Mouse (Mus musculus) kidney, embryonic 14.5 days (tissue): ENCODE data around the gene Krtap1-5. TPM values are rescaled to one million over a fixed set of nuclear protein-coding genes. Genes with fewer than 3 reads are reported as not detected.

Experiments used
- ATAC-seq: fragments of 200-750 bp; cut with Nextera tagmentation; 2 replicates; pipeline ENCODE4 v1.8.0; 2017; ENCODE audit warnings: moderate number of reproducible peaks, mild to moderate bottlenecking, moderate TSS enrichment, moderate library complexity; ENCODE audit not compliant: low FRiP score, low TSS enrichment
- H3K27ac ChIP-seq: fragments of 300-500 bp; sonication (generic); 2 replicates; pipeline ENCODE4 v1.5.1; 2014; ENCODE audit warnings: low read depth, mild to moderate bottlenecking, low read length, moderate library complexity, mixed read lengths
- H3K27me3 ChIP-seq: fragments of 300-500 bp; sonication (generic); 2 replicates; pipeline ENCODE4 v1.6.1; 2014; ENCODE audit warnings: mild to moderate bottlenecking, low read length; ENCODE audit not compliant: control insufficient read depth, insufficient read depth
- H3K36me3 ChIP-seq: fragments of 300-500 bp; sonication (generic); 2 replicates; pipeline ENCODE4 v1.6.1; 2014; ENCODE audit warnings: low read length, mixed read lengths; ENCODE audit not compliant: control insufficient read depth, insufficient read depth
- H3K4me1 ChIP-seq: fragments of 300-500 bp; sonication (generic); 2 replicates; pipeline ENCODE4 v1.6.1; 2014; ENCODE audit warnings: low read length, mixed read lengths; ENCODE audit not compliant: control insufficient read depth, insufficient read depth
- H3K4me2 ChIP-seq: fragments of 300-500 bp; sonication (generic); replicated peaks from 2 replicates; pipeline ENCODE4 v1.6.1; 2014; ENCODE audit warnings: low read depth, mild to moderate bottlenecking, low read length
- H3K4me3 ChIP-seq: fragments of 300-500 bp; sonication (generic); 2 replicates; pipeline ENCODE4 v1.5.1; 2014; ENCODE audit warnings: mild to moderate bottlenecking, low read length
- H3K9ac ChIP-seq: fragments of 300-500 bp; sonication (generic); 2 replicates; pipeline ENCODE4 v1.6.1; 2014; ENCODE audit warnings: low read depth, mild to moderate bottlenecking, low read length, moderate library complexity
- H3K9me3 ChIP-seq: fragments of 300-500 bp; sonication (generic); 2 replicates; pipeline ENCODE4 v1.6.1; 2016; ENCODE audit warnings: low read length; ENCODE audit not compliant: control insufficient read depth
- WGBS: fragments of 180-500 bp; shearing (Covaris S2); extraction: QIAGEN DNeasy Blood & Tissue Kit; methylation state at CpG from one replicate; pipeline ENCODE4 v1.1.7; 2014; 5-methylcytosine and 5-hydroxymethylcytosine counted together
- polyA plus RNA-seq: library from polyadenylated mRNA; unstranded; fragments of >200 nt; fragmentation: Nextera tagmentation; extraction: Ambion mirVana; gene quantifications from 2 replicates; pipeline ENCODE4 v1.2.1, GENCODE M21; 2014

Krtap1-5 gene
- polyA plus RNA-seq, 1 experiment from 2014 or later = not detected

DNA sequence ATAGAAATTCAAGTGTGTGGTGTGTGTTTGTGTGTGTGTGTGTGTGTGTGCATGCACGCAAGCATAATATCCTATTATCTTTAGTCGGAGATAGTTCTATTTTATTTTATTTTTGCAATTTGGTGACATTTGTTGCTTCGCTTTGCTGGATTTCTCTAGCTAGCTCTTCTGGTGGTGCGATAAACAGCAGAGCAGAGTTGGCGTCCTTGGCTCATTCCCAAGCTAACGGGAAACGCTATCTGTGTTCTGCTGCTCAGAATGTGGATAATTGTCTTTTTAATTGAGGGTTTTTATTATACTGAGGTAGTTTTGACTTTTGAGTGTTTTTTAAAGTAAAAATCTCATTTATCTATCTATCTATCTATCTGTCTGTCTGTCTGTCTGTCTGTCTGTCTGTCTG lies 4.3 kb upstream of the Krtap1-5 start:
- ATAC-seq = no peak
- Histone ChIP-seq H3K4me3 (no peak overlapping the region), H3K36me3 (no peaks in the 10 kb centered on the region), H3K4me1 (no peaks in the 10 kb centered on the region), H3K9ac (no peak overlapping the region), H3K27ac (no peak overlapping the region), H3K27me3 (no peaks in the 10 kb centered on the region), H3K9me3 (no peaks in the 10 kb centered on the region), H3K4me2 (no peak overlapping the region)
- 90% methylated on average over 7 of the region's 7 CpGs for WGBS

GRCm38 (mm10) chr11:99583245-99583704 lies 2.5 kb upstream of the Krtap1-5 start, which contains the start of gene Krtap1-4:
Krtap1-4 (minus strand) TSS chr11:99583654.
- ATAC-seq = no peak
- no peaks in the 10 kb centered on the region for H3K4me1 ChIP-seq
- no peak within 1 kb of the TSS for H3K27ac ChIP-seq
- no peak within 1 kb of the TSS for H3K4me2 ChIP-seq
- H3K4me3 ChIP-seq = no peak within 1 kb of the TSS
- no peaks in the 10 kb centered on the region for H3K9me3 ChIP-seq
- H3K9ac ChIP-seq = no peak within 1 kb of the TSS
- H3K36me3 ChIP-seq = no peaks in the 10 kb centered on the region
- no peaks in the 10 kb centered on the region for H3K27me3 ChIP-seq
- 75% methylated on average over 5 of the region's 5 CpGs for WGBS

- Histone ChIP-seq H3K27me3 (no peaks in the 10 kb centered on the region), H3K4me3 (no peak overlapping the region), H3K9ac (no peak overlapping the region), H3K9me3 (no peaks in the 10 kb centered on the region), H3K4me2 (no peak overlapping the region), H3K27ac (no peak overlapping the region), H3K36me3 (no peaks in the 10 kb centered on the region), H3K4me1 (no peaks in the 10 kb centered on the region)
- no peak for ATAC-seq
- 87% methylated on average over 6 of the region's 6 CpGs for WGBS
These were observed 748 bp upstream of the Krtap1-5 start for GRCm38 (mm10) chr11:99581564-99581963.

DNA sequence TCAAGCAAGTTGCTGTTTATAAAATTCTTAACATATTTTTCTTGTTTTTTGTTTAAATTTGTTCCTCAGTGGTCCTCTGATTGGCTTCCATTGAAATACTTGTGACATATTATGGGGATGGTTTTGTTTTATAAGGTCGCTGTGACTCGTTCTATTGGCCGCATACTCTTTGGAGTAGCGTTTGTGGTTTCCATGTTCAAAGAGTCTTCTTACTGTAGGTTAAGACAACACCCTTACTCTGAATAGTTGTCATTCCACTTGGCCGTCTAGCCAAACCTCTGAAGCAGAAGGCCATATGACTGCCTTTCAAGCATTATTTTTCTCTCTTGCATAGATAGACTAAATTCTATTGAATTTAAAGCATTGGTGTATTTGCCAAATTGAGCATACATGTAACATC lies 235 bp upstream of the Krtap1-5 start:
- 92% methylated on average over 5 of the region's 5 CpGs for WGBS
- Histone ChIP-seq H3K36me3 (no peaks in the 10 kb centered on the region), H3K9me3 (no peaks in the 10 kb centered on the region), H3K4me3 (no peak overlapping the region), H3K4me1 (no peaks in the 10 kb centered on the region), H3K4me2 (no peak overlapping the region), H3K9ac (no peak overlapping the region), H3K27ac (no peak overlapping the region), H3K27me3 (no peaks in the 10 kb centered on the region)
- no peak for ATAC-seq

GRCm38 (mm10) chr11:99574106-99574505 lies 6.7 kb downstream of the Krtap1-5 start:
- ATAC-seq = no peak; the same call in 1 of the 2 replicates
- no peak overlapping the region for H3K27ac ChIP-seq

DNA sequence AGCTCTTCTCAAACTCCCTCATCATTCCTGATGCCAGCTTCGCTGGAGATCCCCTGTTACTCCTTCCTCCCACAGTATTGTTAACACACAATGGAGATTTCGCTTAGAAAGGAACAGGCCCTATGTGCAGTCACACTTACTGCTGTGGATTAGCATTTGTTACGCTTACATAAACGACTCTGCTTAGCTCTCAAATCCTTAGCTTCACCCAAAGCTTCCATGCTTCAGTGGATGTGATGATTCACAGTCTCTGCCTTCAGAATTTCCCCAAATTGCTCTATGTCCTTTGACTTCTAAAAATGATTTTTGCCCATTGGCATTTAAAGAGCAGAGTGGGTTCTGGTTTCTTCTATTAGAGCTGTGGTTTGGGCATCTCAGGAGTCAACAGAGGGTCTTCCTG lies 7.7 kb downstream of the Krtap1-5 start:
- Histone ChIP-seq H3K4me2 (no peak overlapping the region), H3K9ac (no peak overlapping the region), H3K4me3 (no peak overlapping the region), H3K9me3 (no peaks in the 10 kb centered on the region), H3K4me1 (no peaks in the 10 kb centered on the region), H3K36me3 (no peaks in the 10 kb centered on the region), H3K27ac (no peak overlapping the region), H3K27me3 (no peaks in the 10 kb centered on the region)
- 57% methylated on average over 4 of the region's 4 CpGs for WGBS
- ATAC-seq = no peak

More at GRCm38 (mm10) chr11:99574106-99574505, 6.7 kb downstream of the Krtap1-5 start:
- H3K4me1 ChIP-seq = no peaks in the 10 kb centered on the region
- WGBS = 5% methylated on average over 7 of the region's 7 CpGs
- no peaks in the 10 kb centered on the region for H3K36me3 ChIP-seq
- H3K4me2 ChIP-seq = peak overlapping the region; percentile 25; the same call in 1 of the 2 replicates
- no peaks in the 10 kb centered on the region for H3K9me3 ChIP-seq
- H3K9ac ChIP-seq = no peak overlapping the region
- H3K4me3 ChIP-seq = no peak overlapping the region
- H3K27me3 ChIP-seq = no peaks in the 10 kb centered on the region

DNA sequence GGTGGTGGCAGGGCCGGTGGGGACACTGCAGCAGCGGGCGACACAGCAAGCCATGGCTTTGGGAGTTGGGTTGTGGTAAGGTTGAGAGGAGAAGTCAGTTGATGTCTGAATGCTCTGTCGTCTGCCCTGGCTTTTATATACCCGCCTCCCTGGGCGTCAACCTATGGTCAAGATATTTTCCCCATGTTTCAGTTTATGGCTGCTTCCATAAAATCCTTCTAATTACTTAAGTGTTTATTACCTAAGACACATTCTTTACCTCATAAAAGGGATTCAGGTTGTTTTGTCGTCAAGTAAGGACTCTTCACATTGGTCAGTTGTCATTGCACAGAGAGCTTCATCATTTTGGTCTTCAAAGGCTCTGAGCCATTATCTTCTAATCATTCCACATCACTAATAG lies 14.3 kb downstream of the Krtap1-5 start, which contains the start of gene Krtap3-1:
TSS of gene Krtap3-1 (minus strand) at position 101 of the 400 bp plus-strand sequence.
- Histone ChIP-seq H3K4me2 (no peak within 1 kb of the TSS), H3K9ac (no peak within 1 kb of the TSS), H3K4me1 (no peaks in the 10 kb centered on the region), H3K9me3 (no peaks in the 10 kb centered on the region), H3K27ac (no peak within 1 kb of the TSS), H3K27me3 (no peaks in the 10 kb centered on the region), H3K4me3 (no peak within 1 kb of the TSS), H3K36me3 (no peaks in the 10 kb centered on the region)
- 79% methylated on average over 7 of the region's 7 CpGs for WGBS
- ATAC-seq = no peak

- Histone ChIP-seq H3K27ac (no peak overlapping the region), H3K9me3 (no peaks in the 10 kb centered on the region), H3K36me3 (no peaks in the 10 kb centered on the region), H3K4me3 (no peak overlapping the region), H3K4me1 (no peaks in the 10 kb centered on the region), H3K4me2 (no peak overlapping the region), H3K9ac (no peak overlapping the region), H3K27me3 (no peaks in the 10 kb centered on the region)
- 69% methylated on average over 6 of the region's 6 CpGs for WGBS
- ATAC-seq = no peak
These were observed 18.2 kb downstream of the Krtap1-5 start for GRCm38 (mm10) chr11:99562580-99562979.

- H3K27me3 ChIP-seq = no peaks in the 10 kb centered on the region
- WGBS = 89% methylated on average over 9 of the region's 9 CpGs
- ATAC-seq = no peak
- H3K9ac ChIP-seq = no peak within 1 kb of the TSS
- H3K27ac ChIP-seq = no peak within 1 kb of the TSS
- no peak within 1 kb of the TSS for H3K4me3 ChIP-seq
- no peaks in the 10 kb centered on the region for H3K9me3 ChIP-seq
- no peaks in the 10 kb centered on the region for H3K4me1 ChIP-seq
- no peak within 1 kb of the TSS for H3K4me2 ChIP-seq
- no peaks in the 10 kb centered on the region for H3K36me3 ChIP-seq
These were observed 21.4 kb downstream of the Krtap1-5 start, which contains the start of gene Gm11939 for GRCm38 (mm10) chr11:99559366-99559765. Gm11939 (minus strand) TSS chr11:99559466.
